Mouse (Mus musculus) embryo, embryonic 11 days (tissue): ENCODE results near the gene Slc9b1.

ENCODE experiments used
- DNase-seq: peaks from one replicate; pipeline ENCODE4 v3.0.0-alpha.2; 2015

The Slc9b1 gene

DNA sequence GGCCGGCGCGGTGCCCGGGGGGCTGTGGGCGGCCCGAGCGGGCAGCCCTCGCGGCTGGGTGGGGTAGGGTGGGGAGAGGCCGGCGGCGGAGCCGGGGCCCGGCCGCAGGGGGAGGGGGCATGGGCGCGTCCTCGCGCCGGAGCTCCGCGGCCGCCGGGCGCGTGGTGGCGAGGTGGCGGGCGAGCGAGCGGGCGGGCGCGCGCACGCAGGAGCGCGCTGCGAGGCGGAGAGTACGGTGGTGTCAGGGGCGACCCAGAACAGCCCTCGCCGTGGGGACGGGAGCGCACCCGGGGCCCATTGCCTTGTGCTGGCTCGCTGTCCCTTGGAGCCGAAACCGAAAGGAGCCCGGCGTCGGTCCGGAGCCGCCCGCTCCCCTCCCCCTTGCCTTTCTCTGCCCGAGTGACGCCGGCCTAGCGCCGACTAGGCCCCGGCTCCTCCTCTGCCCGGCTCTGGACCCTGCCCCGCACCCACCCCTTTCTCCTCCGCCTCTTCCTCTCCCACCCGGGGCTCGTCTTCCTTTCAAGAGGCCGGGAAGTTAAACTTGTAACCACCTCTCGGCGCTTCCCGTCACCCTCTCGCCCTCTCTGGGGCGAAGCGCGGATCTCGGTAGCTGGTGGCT is 91.2 kb downstream of the Slc9b1 start:
- DNase-seq, result peak; percentile 88

DNA sequence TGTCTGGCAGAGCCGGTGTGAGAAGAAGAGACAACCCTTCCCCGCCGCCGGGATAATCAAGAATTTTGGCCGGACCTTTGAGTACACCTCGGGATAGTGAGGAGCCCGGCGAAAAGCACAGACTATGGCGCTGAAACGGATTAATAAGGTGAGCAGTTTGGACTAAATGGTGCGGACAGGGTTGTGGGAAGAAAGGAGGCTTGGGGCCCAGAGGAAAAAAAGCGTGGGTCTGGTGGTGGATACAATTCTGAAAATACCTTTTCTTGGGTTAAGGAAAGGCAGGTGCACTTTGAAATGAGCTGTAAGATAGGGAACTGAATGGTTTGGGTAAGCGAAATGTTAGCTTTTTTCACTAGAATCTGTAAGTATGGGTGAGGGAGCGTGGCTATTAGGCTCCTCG is 91.8 kb downstream of the Slc9b1 start:
- DNase-seq, result no peak

DNA sequence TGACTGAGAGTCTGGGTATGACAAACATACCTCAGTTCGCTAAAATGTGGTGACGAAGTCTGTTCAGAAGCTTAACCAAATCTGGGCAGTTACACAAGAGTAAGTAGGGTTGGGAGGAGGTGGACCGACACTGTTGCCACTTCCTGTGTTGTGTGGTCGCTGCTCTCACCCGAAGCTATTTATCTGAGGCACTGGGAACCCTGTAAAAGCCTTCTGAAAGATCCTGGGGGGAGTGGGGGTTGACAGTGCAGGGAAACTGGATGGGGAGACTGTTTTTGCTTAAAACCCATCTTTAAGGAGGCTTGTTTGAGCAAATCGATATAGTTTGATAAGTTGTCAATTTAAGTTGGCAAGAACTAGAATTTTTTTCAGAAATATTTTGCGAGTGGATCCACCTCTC is 92.4 kb downstream of the Slc9b1 start:
- DNase-seq, result peak; percentile 7

DNA sequence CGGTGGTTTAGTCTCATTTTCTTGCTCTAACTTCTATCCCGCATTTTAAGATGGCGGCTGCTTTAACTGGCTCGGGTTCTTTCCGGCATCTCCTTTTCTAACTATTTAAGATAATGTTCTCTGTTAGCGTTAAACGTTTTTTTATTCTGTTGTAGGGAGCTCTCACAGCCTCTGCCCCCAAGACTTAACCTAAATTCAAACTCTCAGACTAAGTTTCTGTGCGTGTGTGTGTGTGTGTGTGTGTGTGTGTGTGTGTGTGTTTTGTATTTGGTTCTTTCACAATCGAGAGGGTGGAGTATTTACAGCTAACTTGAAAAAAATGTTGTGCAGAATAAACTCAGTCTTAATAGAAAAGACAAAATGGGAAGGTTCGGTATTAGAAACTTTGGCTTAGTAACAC is 92.8 kb downstream of the Slc9b1 start:
- no peak for DNase-seq

DNA sequence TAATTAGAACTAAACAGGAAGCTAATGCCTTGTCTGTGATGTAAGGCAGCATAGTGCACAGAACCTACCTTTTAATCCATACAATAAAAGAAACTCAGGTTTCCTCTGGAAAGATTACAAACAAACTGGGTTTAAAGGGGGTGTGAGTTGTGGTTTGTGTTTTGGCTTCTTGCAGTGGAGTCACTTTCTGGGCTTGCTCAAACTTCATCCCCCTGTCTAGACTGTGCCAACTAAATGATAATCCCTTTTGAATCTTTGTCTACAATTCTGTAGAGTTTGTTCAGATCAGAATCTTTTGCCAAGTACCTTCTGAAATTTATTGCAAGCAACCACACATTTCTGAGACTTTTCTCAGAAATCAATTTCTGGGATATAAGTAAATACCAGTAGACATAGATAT is 97.1 kb downstream of the Slc9b1 start:
- DNase-seq, result no peak
